Mouse (Mus musculus): ENCODE data around the gene Pcsk6. TPM values are rescaled to one million over a fixed set of nuclear protein-coding genes. Genes with fewer than 3 reads are reported as not detected.

The Pcsk6 gene
- polyA plus RNA-seq, 1 experiment = 11.3 TPM

DNA sequence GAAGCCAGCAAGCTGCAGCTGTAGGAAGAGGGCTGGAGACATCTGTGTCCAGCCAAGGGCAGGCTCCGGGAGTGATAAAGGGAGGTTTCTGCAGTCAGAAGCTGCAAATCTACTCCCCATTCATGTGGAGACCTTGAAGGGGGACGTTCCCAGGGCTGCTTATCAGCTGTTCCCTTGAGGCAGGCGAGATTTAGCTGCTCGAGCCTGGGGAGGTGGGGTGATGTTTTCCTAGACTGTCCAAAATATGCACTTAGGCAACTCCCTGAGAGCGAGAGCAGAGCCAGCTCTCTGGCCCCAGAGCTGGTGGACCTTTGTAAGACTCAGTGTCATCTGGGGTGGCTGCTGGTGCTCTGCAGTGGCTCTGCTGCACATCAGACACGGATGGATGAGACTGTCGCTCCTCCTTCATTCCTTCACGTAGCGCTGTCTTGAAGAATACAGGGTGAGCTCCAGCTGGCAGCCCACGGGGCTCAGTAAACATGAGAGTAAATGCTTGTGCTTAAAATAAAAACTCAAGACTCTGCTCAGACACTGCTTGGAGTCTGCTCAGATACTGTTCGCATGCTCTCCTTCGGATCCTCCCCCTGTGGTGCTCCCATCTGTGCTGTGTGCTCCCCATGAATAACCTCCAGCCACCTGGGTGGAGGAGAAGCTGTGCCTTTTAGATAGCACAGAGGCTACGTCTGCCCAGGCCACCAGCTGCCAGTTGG, 41.1 kb downstream of the Pcsk6 start:
- TF ChIP-seq POLR2A (IDR thresholded peaks at IDR 0.05; ENCODE audit: borderline replicate concordance, extremely low read depth, low read depth, low read length) = no peak
- TF ChIP-seq CTCF (IDR thresholded peaks at IDR 0.05; ENCODE audit: insufficient read depth, low read length) = no peak
- no peak for DNase-seq
- Histone ChIP-seq H3K4me1 (ENCODE audit: control insufficient read depth, insufficient read depth, low read length) (peaks cover 5% of the 10 kb centered on the region; the same call in 1 of the 2 replicates), H3K4me3 (replicated peaks; ENCODE audit: extremely low read depth, low read depth, low read length) (no peak overlapping the region)
- WGBS = 38% methylated on average over 13 of the region's 13 CpGs

GRCm38 (mm10) chr7:65903456-65903855, 41.9 kb downstream of the Pcsk6 start:
- no peak for DNase-seq
- TF ChIP-seq POLR2A (IDR thresholded peaks at IDR 0.05; ENCODE audit: borderline replicate concordance, extremely low read depth, low read depth, low read length) (no peak), CTCF (IDR thresholded peaks at IDR 0.05; ENCODE audit: insufficient read depth, low read length) (no peak)
- WGBS = 73% methylated on average over 6 of the region's 6 CpGs
- peaks cover 5% of the 10 kb centered on the region; the same call in 1 of the 2 replicates for H3K4me1 ChIP-seq (ENCODE audit: control insufficient read depth, insufficient read depth, low read length)
- H3K4me3 ChIP-seq (replicated peaks; ENCODE audit: extremely low read depth, low read depth, low read length) = no peak overlapping the region

- 67% methylated on average over 9 of the region's 9 CpGs for WGBS
- peaks cover 5% of the 10 kb centered on the region for H3K4me1 ChIP-seq (ENCODE audit: control insufficient read depth, insufficient read depth, low read length)
- no peak for DNase-seq
- H3K4me3 ChIP-seq (replicated peaks; ENCODE audit: extremely low read depth, low read depth, low read length) = no peak overlapping the region
- TF ChIP-seq CTCF (IDR thresholded peaks at IDR 0.05; ENCODE audit: insufficient read depth, low read length) (no peak), POLR2A (IDR thresholded peaks at IDR 0.05; ENCODE audit: borderline replicate concordance, extremely low read depth, low read depth, low read length) (no peak)
Measured at GRCm38 (mm10) chr7:65906528-65907272, 45.2 kb downstream of the Pcsk6 start.

DNA sequence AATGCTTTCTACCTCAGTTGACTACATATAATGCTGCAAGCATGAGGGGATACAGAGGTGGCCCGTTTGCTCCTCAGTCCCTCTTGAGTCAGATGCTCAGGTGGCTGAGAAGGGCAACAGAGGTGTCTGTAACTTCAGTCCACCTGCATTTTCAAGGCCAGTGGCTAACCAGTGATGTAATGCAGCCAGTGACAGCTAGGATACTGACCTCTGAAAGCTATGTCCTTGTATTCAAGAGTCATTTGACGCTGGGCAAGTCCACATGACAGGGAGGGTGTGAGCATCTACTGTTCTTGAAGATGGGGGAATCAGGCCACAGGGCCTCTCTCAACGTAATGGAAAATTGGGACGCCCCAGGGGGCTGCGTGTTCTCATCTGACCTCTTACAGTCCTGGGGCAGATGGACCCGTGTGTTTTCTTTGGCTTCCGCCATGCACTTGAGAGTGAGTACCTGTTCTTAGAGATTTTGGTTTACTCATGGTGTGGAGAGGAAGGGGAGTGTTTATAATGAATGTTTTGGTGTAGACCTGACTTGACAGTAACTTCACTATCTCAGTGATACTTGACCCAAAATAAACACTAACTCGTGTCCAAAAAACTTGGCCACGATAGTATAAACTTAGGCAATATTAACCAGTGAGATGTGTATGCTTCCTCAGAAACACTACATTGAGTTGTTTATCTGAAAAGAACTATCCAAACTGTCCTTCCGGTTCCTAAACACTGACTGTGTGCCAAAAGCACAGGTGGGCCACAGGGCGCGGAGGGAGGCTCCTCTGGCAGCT, 48.0 kb downstream of the Pcsk6 start:
- Histone ChIP-seq H3K4me3 (replicated peaks; ENCODE audit: extremely low read depth, low read depth, low read length) (no peak overlapping the region), H3K4me1 (ENCODE audit: control insufficient read depth, insufficient read depth, low read length) (no peaks in the 10 kb centered on the region; the same call in 1 of the 2 replicates)
- TF ChIP-seq CTCF (IDR thresholded peaks at IDR 0.05; ENCODE audit: insufficient read depth, low read length) = no peak
- TF ChIP-seq POLR2A (IDR thresholded peaks at IDR 0.05; ENCODE audit: borderline replicate concordance, extremely low read depth, low read depth, low read length) = no peak
- DNase-seq = no peak
- WGBS = 45% methylated on average over 12 of the region's 12 CpGs

DNA sequence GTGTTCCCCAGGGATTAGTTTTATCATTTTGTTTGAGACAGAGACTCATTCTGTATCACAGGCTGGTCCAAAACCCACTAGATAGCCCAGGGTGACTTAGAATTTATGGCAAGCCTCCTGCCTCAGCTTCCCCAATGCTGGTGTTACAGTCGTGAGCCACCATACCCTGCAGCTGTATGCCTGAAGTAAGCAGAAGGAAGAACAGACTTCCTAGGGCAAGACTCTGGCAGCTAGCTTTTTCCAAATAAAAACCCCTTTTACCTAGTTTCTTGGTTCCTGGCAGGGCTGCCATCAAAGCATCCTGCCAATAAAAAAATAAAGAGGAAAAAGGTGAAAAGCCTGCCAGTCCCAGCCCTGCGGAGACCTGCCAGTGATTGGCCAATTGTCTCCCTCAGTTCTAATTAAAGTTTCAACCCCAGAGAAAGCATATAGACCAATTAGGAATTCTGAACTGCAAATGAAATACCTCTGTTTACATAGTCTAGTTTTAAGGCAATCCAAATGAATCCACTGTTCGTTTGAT, 51.6 kb downstream of the Pcsk6 start:
- WGBS = 73% methylated on average over 3 of the region's 3 CpGs
- no peak for TF ChIP-seq CTCF (IDR thresholded peaks at IDR 0.05; ENCODE audit: insufficient read depth, low read length)
- DNase-seq = no peak
- H3K4me1 ChIP-seq (ENCODE audit: control insufficient read depth, insufficient read depth, low read length) = no peaks in the 10 kb centered on the region; the same call in 1 of the 2 replicates
- H3K4me3 ChIP-seq (replicated peaks; ENCODE audit: extremely low read depth, low read depth, low read length) = no peak overlapping the region

GRCm38 (mm10) chr7:65914761-65915301, 53.3 kb downstream of the Pcsk6 start:
- DNase-seq = no peak
- TF ChIP-seq POLR2A (IDR thresholded peaks at IDR 0.05; ENCODE audit: borderline replicate concordance, extremely low read depth, low read depth, low read length) (no peak), CTCF (IDR thresholded peaks at IDR 0.05; ENCODE audit: insufficient read depth, low read length) (no peak)
- Histone ChIP-seq H3K4me1 (ENCODE audit: control insufficient read depth, insufficient read depth, low read length) (no peaks in the 10 kb centered on the region; the same call in 1 of the 2 replicates), H3K4me3 (replicated peaks; ENCODE audit: extremely low read depth, low read depth, low read length) (no peak overlapping the region)
- WGBS = 41% methylated on average over 11 of the region's 11 CpGs

- TF ChIP-seq POLR2A (IDR thresholded peaks at IDR 0.05; ENCODE audit: borderline replicate concordance, extremely low read depth, low read depth, low read length) (no peak), CTCF (IDR thresholded peaks at IDR 0.05; ENCODE audit: insufficient read depth, low read length) (no peak)
- Histone ChIP-seq H3K4me1 (ENCODE audit: control insufficient read depth, insufficient read depth, low read length) (no peaks in the 10 kb centered on the region), H3K4me3 (replicated peaks; ENCODE audit: extremely low read depth, low read depth, low read length) (no peak overlapping the region)
- DNase-seq = no peak
- WGBS = 91% methylated on average over 7 of the region's 7 CpGs
Measured at GRCm38 (mm10) chr7:65915821-65916220, 54.3 kb downstream of the Pcsk6 start.

GRCm38 (mm10) chr7:65916566-65916965, 55.0 kb downstream of the Pcsk6 start:
- DNase-seq = no peak
- 82% methylated on average over 8 of the region's 8 CpGs for WGBS
- H3K4me1 ChIP-seq (ENCODE audit: control insufficient read depth, insufficient read depth, low read length) = no peaks in the 10 kb centered on the region

GRCm38 (mm10) chr7:65918431-65918830, 56.9 kb downstream of the Pcsk6 start:
- DNase-seq = no peak
- WGBS = 94% methylated on average over 4 of the region's 4 CpGs
- no peak overlapping the region for H3K4me3 ChIP-seq (replicated peaks; ENCODE audit: extremely low read depth, low read depth, low read length)
- TF ChIP-seq POLR2A (IDR thresholded peaks at IDR 0.05; ENCODE audit: borderline replicate concordance, extremely low read depth, low read depth, low read length) = no peak
- no peaks in the 10 kb centered on the region for H3K4me1 ChIP-seq (ENCODE audit: control insufficient read depth, insufficient read depth, low read length)

More at GRCm38 (mm10) chr7:65916566-65916965, 55.0 kb downstream of the Pcsk6 start:
- no peak overlapping the region for H3K4me3 ChIP-seq (replicated peaks; ENCODE audit: extremely low read depth, low read depth, low read length)
- TF ChIP-seq CTCF (IDR thresholded peaks at IDR 0.05; ENCODE audit: insufficient read depth, low read length) (no peak), POLR2A (IDR thresholded peaks at IDR 0.05; ENCODE audit: borderline replicate concordance, extremely low read depth, low read depth, low read length) (no peak)
